Mouse (Mus musculus) stomach, embryonic 15.5 days (tissue): ENCODE measurements around the gene Tbcc. TPM values are rescaled to one million over a fixed set of nuclear protein-coding genes. Genes with fewer than 3 reads are reported as not detected.

Experiments used
- ATAC-seq: fragments of 200-750 bp; cut with Nextera tagmentation; 2 replicates; pipeline ENCODE4 v1.8.0; 2017; ENCODE audit warnings: low read depth, moderate number of reproducible peaks, moderate TSS enrichment; ENCODE audit not compliant: insufficient read depth, low FRiP score
- H3K27ac ChIP-seq: fragments of 300-500 bp; sonication (generic); 2 replicates; pipeline ENCODE4 v1.5.1; 2015; ENCODE audit warnings: mild to moderate bottlenecking, inconsistent platforms
- H3K27me3 ChIP-seq: fragments of 300-500 bp; sonication (generic); replicated peaks from 2 replicates; pipeline ENCODE4 v1.6.1; 2015; ENCODE audit warnings: inconsistent platforms
- H3K36me3 ChIP-seq: fragments of 300-500 bp; sonication (generic); 2 replicates; pipeline ENCODE4 v1.6.1; 2015; ENCODE audit warnings: inconsistent platforms
- H3K4me1 ChIP-seq: fragments of 300-500 bp; sonication (generic); 2 replicates; pipeline ENCODE4 v1.6.1; 2015; ENCODE audit warnings: inconsistent platforms
- H3K4me2 ChIP-seq: fragments of 300-500 bp; sonication (generic); 2 replicates; pipeline ENCODE4 v1.6.1; 2015; ENCODE audit warnings: mild to moderate bottlenecking, inconsistent platforms
- H3K4me3 ChIP-seq: fragments of 300-500 bp; sonication (generic); replicated peaks from 2 replicates; pipeline ENCODE4 v1.5.1; 2015; ENCODE audit warnings: inconsistent platforms
- H3K9ac ChIP-seq: fragments of 300-500 bp; sonication (generic); 2 replicates; pipeline ENCODE4 v1.6.1; 2015; ENCODE audit warnings: inconsistent platforms
- H3K9me3 ChIP-seq: fragments of 300-500 bp; sonication (generic); 2 replicates; pipeline ENCODE4 v1.6.1; 2016; ENCODE audit warnings: inconsistent platforms
- WGBS: fragments of 180-500 bp; shearing (Covaris S2); methylation state at CpG from one replicate; pipeline ENCODE4 v1.1.7; 2015; 5-methylcytosine and 5-hydroxymethylcytosine counted together
- polyA plus RNA-seq: library from polyadenylated mRNA; unstranded; fragments of >200 nt; fragmentation: Nextera tagmentation; extraction: Ambion mirVana; gene quantifications from 2 replicates; pipeline ENCODE4 v1.2.1, GENCODE M21; 2015

Tbcc gene
- polyA plus RNA-seq, 1 experiment from 2014 or later = 63.0 TPM

DNA sequence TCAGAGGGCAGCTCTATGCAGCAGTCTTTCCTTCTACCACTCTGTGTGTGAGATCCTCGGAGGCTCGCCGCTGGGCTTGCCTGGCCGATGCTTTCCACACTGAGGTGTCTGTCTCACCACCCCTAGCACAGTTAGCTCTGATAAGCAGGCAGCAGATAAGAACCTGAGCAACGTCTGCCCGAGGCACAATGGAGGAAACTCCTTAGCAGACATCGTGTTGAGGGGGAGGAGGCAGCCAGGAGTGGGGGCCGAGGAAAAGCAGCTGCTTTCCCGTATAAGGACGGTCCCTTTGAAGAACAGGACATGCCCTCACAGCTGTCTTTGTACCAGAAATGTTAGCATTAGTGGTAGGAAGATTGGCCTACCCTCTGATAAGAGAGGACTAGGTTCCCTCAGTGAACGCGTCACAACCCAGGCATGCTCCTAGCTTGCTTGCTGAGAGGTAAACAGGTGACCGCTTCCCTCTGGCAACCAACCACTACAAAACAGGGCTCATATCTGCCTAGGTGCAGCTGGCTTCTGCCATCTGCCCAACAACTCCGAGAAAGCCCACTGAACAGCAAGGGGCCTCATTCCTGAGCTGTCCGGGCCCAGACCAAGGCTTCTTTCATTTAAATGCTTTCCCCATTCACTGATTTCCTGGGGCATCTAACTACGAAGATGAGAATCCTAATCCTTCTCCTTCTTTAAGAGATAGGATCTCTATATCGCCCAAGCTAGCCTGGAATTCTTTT lies 4.4 kb upstream of the Tbcc start:
- ATAC-seq = no peak
- 0 out of 2 replicates have a peak overlapping the region, but pooled peaks have one; percentile 11 for H3K27ac ChIP-seq
- H3K4me3 ChIP-seq = no peak overlapping the region
- peaks cover 14% of the 10 kb centered on the region for H3K4me1 ChIP-seq
- peak overlapping the region; percentile 9 for H3K4me2 ChIP-seq
- no peak overlapping the region for H3K9ac ChIP-seq
- WGBS = 34% methylated on average over 17 of the region's 17 CpGs
- H3K9me3 ChIP-seq = no peaks in the 10 kb centered on the region
- H3K36me3 ChIP-seq = no peaks in the 10 kb centered on the region
- H3K27me3 ChIP-seq = no peaks in the 10 kb centered on the region

DNA sequence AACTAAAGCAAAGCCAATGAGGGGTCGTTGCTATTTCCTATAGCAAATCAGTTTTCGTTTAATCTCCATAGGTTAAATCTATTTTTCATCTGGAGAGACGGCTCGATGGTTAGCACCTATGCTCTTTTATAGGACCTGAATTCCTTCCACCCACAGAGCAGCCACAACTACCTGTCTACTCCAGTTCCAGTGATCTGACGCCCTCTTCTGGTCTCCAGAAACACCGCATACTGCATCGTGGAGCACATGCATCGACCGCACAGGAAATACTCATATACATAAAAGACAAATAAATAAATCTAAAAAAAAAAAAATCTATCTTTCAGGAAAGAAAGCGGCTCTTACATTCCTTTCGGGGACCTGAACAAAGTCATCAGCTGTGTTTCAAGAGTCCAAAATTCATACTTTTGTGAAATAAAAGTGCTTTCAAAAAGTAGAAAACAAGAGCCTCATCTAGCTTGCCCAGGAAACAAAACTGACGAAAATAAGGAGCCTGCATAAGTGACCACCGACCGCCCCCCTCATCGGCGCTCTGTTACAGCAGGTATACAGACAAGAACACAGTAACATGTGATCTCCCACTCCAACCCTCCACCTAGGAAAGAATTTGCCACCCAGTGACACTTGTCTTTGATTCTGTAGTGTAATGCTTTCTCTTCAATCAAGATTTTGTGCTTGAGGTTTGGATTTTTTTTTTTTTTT lies 1.8 kb upstream of the Tbcc start:
- H3K27me3 ChIP-seq = no peaks in the 10 kb centered on the region
- peak overlapping the region; percentile 66 for H3K4me3 ChIP-seq
- peak overlapping the region; percentile 98 for H3K27ac ChIP-seq
- peaks cover 28% of the 10 kb centered on the region for H3K4me1 ChIP-seq
- H3K9me3 ChIP-seq = no peaks in the 10 kb centered on the region
- WGBS = 31% methylated on average over 16 of the region's 16 CpGs
- no peaks in the 10 kb centered on the region for H3K36me3 ChIP-seq
- peak overlapping the region; percentile 92 for H3K4me2 ChIP-seq
- ATAC-seq = no peak
- H3K9ac ChIP-seq = peak overlapping the region; percentile 71; the same call in 1 of the 2 replicates

DNA sequence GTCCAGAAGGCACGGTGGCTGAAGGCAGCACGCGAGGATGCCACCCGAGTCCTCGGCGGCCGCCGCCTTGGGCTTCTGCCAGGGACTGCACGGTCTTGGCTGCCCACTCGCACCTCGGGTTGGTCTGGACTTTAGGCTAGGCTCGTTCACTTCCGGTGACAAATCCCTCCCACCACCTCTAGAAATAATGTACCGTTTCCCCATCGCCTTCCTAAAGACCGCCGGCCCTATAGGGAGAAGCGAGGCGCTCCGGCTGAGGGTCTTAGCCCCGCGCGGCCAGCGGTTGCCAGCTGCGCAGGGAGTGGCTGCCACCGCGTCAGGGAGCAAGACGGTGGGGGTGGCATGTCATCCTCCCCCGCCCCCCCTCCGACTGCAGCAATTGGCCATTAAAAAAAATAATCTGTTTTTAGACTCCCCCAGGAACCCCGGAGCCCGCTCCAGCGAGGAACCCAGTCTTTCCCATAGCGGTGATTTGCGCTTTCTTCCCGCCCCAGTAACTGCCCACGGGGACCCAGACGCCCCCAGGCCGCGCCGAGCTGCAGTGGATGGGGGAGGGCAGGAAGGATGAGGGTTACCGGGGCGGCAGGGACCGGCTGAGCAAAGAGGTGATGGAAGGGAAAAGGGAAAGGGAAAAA lies 917 bp upstream of the Tbcc start:
- peaks cover 28% of the 10 kb centered on the region for H3K4me1 ChIP-seq
- peak overlapping the region; percentile 71 for H3K9ac ChIP-seq
- no peaks in the 10 kb centered on the region for H3K36me3 ChIP-seq
- H3K27me3 ChIP-seq = no peaks in the 10 kb centered on the region
- H3K4me2 ChIP-seq = peak overlapping the region; percentile 92
- under 1% methylated on average over 44 of the region's 44 CpGs for WGBS
- peak overlapping the region; percentile 98 for H3K27ac ChIP-seq
- no peaks in the 10 kb centered on the region for H3K9me3 ChIP-seq
- peak; percentile 24 for ATAC-seq
- H3K4me3 ChIP-seq = peak overlapping the region; percentile 66

DNA sequence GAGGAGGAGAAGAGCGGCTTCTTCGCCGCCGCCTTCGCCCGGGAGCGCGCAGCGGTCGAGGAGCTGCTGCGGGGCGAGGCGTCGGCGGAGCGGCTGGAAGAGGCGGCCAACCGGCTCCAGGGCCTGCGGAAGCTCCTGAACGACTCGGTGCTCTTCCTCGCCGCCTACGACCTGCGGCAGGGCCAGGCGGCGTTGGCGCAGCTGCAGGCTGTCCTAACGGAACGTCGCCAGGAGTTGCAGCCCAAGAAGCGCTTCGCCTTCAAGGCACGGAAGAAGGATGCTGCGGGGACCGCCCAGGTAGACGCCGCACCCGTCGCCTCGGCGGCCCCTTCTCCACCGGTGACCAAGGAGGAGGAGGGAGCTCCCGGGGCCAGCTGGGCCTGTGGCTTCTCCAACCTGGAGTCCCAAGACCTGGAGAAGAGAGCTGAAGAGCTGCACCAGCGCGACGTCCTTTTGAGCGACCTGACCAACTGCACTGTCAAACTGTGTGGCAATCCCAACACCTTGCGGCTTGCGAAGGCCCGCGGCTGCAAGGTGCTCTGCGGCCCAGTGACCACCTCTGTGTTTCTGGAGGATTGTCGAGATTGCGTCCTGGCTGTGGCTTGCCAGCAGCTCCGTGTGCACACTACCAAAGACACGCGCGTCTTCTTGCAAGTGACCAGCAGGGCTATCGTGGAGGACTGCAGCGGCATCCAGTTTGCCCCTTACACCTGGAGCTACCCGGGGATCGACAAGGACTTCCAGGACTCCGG lies 535 bp downstream of the Tbcc start:
- WGBS = under 1% methylated on average over 62 of the region's 64 CpGs

DNA sequence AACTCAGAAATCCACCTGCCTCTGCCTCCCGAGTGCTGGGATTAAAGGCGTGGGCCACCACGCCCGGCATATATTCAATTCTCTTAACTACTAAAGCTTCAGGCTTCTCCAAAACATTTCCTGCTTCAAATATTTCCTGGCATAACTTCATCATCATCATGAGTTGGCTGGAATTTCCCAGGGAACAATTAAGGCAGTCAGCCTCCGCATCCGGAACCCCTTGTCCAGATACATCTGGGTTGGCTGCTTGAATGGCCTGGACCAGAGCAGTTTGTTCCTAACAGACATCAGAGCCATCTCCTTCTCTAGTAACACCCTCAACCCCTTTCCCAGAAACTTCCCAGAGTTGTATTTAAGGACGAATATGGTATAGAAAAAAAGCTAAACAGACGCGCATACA lies 4.9 kb downstream of the Tbcc start:
- Histone ChIP-seq H3K27ac (no peak overlapping the region), H3K4me2 (no peak overlapping the region), H3K27me3 (no peaks in the 10 kb centered on the region), H3K9ac (no peak overlapping the region), H3K9me3 (no peaks in the 10 kb centered on the region), H3K36me3 (no peaks in the 10 kb centered on the region), H3K4me3 (no peak overlapping the region), H3K4me1 (peaks cover 24% of the 10 kb centered on the region)
- WGBS = 84% methylated on average over 9 of the region's 9 CpGs
- ATAC-seq = no peak

More for the DNA sequence above, 535 bp downstream of the Tbcc start:
- H3K36me3 ChIP-seq = no peaks in the 10 kb centered on the region
- peak overlapping the region; percentile 94 for H3K4me2 ChIP-seq
- peak overlapping the region; percentile 95 for H3K9ac ChIP-seq
- H3K27ac ChIP-seq = peak overlapping the region; percentile 88
- no peaks in the 10 kb centered on the region for H3K9me3 ChIP-seq
- ATAC-seq = peak; percentile 20; the same call in 1 of the 2 replicates
- H3K4me3 ChIP-seq = peak overlapping the region; percentile 92
- peaks cover 23% of the 10 kb centered on the region for H3K4me1 ChIP-seq
- H3K27me3 ChIP-seq = no peaks in the 10 kb centered on the region

DNA sequence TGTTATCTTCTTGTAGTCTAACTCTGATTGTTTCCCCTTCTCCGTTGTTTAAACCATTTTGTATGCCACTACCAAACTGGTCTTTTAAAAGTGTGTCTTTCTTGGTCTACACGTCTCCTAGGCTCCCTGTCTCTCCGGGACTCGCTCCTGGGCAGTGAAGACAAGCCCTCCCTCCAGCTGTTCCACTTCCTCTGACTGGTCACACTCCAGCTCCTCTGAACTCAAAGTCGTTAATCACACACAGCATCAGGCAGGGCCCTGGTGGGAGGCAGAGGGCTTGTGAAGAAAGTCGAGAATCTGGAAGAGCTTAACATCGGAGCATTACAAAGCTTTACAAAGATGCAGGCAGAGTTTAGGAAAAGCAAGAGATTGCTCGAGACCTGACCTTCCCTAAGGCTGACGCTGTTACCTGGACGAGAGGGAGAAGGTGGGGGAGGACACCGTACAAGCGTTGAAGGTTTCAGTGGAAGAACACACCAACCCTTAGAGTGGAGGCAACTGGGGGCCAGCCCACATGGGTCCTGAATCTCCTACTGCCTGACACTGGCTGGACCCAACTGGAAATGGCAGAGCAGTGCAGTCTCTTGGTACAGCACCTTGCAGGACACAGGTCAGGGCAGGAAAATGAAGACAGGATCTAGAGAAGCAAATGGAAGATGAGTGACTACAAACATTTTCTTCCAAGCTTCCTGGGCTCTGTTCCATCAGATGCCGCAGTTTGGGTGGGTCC lies 6.9 kb downstream of the Tbcc start:
- Histone ChIP-seq H3K9me3 (no peaks in the 10 kb centered on the region), H3K36me3 (no peaks in the 10 kb centered on the region), H3K4me1 (peaks cover 12% of the 10 kb centered on the region), H3K27ac (peak overlapping the region; percentile 1; the same call in 1 of the 2 replicates), H3K4me2 (0 out of 2 replicates have a peak overlapping the region, but pooled peaks have one; percentile 11), H3K4me3 (no peak overlapping the region), H3K9ac (no peak overlapping the region), H3K27me3 (no peaks in the 10 kb centered on the region)
- no peak for ATAC-seq
- WGBS = 30% methylated on average over 13 of the region's 13 CpGs

DNA sequence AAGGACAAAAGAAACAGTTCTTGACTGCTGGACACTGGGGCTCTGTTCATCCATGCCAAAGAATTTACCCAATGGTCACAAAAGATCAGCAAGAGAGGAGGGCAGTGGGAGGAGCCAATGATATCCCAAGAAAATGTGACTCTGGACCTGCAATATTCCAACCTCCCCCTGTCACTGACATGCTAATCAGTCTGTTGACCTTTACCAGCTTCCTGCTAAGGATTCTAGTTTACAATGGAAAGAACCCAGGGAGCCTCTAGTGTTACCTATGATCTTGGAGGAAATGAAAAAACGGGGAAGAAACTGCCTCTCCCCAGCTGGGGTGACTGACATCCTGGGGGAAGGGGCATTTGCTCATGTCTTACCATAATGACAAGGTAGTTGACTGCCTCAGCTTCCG lies 10.5 kb downstream of the Tbcc start:
- Histone ChIP-seq H3K36me3 (no peaks in the 10 kb centered on the region), H3K4me2 (no peak overlapping the region), H3K4me3 (no peak overlapping the region), H3K27me3 (no peaks in the 10 kb centered on the region), H3K4me1 (peaks cover 8% of the 10 kb centered on the region; the same call in 1 of the 2 replicates), H3K27ac (no peak overlapping the region), H3K9me3 (no peaks in the 10 kb centered on the region), H3K9ac (no peak overlapping the region)
- ATAC-seq = no peak
- WGBS = 59% methylated on average over 2 of the region's 2 CpGs

DNA sequence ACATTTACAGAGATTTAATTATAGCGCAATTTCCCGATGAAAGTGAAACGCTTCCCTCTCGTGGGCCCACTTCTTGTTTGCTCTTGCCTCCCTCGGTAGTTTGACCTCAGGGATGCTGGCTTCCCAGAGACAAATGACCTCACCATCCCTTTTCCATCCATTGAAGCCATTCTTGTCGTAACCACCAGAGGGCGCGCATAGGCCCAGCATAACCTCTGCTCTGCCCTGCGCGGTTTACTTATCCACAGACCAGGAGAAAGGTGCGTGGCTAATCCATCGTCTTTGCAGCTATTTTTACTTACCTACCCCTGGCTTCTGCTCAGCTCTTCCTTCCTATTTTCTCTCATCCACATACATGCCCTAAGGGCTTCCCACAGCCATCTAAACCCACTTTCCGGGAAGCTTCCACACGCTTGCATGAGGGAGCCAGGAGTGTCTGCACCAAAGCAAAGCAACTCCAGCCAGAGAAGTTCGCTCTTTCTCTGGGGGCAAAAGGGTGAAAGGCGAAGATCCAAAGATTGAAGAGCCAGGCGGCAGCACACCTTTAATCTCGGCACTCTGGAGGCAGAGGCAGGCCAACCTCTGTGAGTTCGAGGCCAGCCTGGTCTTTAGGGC lies 13.5 kb downstream of the Tbcc start:
- 21% methylated on average over 19 of the region's 19 CpGs for WGBS
- H3K4me1 ChIP-seq = no peaks in the 10 kb centered on the region

DNA sequence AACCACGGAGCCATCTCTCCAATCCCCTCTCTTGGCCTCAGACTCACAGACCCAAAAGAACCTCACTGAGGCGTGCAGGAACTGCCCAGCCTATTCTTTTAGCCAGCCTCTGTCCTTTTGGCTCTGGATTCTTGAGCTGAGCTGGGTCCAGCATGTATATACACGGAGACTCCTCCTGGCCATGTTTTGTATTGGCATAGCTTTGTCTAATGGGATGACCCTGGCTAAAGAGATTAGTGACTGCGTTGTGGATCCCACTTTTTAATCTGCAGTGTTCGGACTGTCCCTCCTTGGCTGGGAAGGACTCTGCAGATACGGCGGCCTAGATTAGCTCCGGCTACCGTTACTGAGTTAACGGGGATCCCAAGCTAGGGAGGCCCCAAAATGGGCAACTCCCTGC lies 19.7 kb downstream of the Tbcc start, which contains the start of gene Prph2:
Gene Prph2 (plus strand): TSS at position 274 of the 400 bp plus-strand sequence.
- no peak for ATAC-seq
- H3K4me2 ChIP-seq = no peak within 1 kb of the TSS
- H3K27me3 ChIP-seq = no peaks in the 10 kb centered on the region
- no peaks in the 10 kb centered on the region for H3K9me3 ChIP-seq
- H3K4me1 ChIP-seq = no peaks in the 10 kb centered on the region
- H3K27ac ChIP-seq = no peak within 1 kb of the TSS
- no peaks in the 10 kb centered on the region for H3K36me3 ChIP-seq
- WGBS = 85% methylated on average over 10 of the region's 10 CpGs
- no peak within 1 kb of the TSS for H3K4me3 ChIP-seq
- H3K9ac ChIP-seq = no peak within 1 kb of the TSS

More for the DNA sequence above, 13.5 kb downstream of the Tbcc start:
- Histone ChIP-seq H3K36me3 (no peaks in the 10 kb centered on the region), H3K27me3 (no peaks in the 10 kb centered on the region), H3K4me2 (no peak overlapping the region), H3K9ac (no peak overlapping the region), H3K9me3 (no peaks in the 10 kb centered on the region), H3K27ac (no peak overlapping the region), H3K4me3 (no peak overlapping the region)
- ATAC-seq = peak; percentile 76; the same call in 1 of the 2 replicates

DNA sequence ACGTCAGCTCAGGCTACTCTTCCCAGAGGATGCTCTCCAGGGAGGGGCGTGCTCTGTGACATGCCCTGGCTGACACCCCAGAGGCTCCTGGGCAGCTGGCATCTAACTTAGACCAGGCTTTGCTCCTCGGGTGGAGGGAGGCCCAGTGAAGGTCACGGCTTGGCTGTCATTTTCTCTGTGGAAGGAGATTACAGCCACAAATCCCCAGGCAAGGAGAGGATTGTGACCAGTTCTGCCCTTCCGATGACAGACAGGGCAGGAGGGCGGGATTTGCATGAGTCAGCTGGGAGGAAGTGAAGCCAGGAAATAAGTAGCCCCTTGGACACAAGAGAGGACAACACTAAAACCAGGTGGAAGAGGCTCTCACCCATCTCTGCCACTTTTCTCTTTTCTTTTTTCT lies 21.8 kb downstream of the Tbcc start:
- WGBS = 42% methylated on average over 6 of the region's 6 CpGs
- no peak for ATAC-seq

More for the DNA sequence above, 21.8 kb downstream of the Tbcc start:
- Histone ChIP-seq H3K9ac (no peak overlapping the region), H3K36me3 (no peaks in the 10 kb centered on the region), H3K27ac (no peak overlapping the region), H3K9me3 (no peaks in the 10 kb centered on the region), H3K27me3 (no peaks in the 10 kb centered on the region), H3K4me2 (no peak overlapping the region), H3K4me3 (no peak overlapping the region), H3K4me1 (no peaks in the 10 kb centered on the region)
